Mouse (Mus musculus) adrenal gland, postnatal 36 days (tissue): ENCODE data around the gene Fgr. TPM values are rescaled to one million over a fixed set of nuclear protein-coding genes. Genes with fewer than 3 reads are reported as not detected.
A peak's percentile ranks its signal among the peaks of the same experiment; 100 is the strongest.

Source experiments
- DNase-seq, 2 experiments: peaks; one replicate each; pipeline ENCODE4 v3.0.0; 2021; ENCODE audit warnings: mixed read lengths in 1 of 2
- total RNA-seq, 2 experiments: library from RNA; stranded (reverse); gene quantifications; 2 replicates each; pipeline ENCODE4 v1.2.3; 2021

Fgr gene
- total RNA-seq, 2 experiments from 2014 or later = 0.30 to 0.40 TPM

DNA sequence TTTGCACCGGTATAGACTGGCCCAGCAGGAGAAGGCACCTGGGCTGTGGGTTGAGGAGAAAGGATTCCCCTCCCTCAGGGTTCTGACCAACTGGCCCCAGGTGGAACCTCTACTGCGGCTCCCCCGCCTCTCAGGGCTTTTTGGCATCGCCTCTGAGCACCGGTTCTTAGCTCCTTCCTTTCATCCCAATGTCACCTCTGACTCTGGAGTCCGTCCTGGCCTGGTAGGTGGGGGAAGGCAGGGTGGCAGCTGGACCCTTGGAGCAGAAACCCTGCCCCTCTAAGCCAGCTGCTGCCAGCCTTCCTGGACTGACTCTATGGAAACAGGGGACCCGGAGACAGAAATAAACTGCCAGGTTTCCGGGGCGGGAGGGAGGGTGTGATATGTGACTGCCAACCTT, 63.4 kb downstream of the Fgr start:
- DNase-seq = no peak

DNA sequence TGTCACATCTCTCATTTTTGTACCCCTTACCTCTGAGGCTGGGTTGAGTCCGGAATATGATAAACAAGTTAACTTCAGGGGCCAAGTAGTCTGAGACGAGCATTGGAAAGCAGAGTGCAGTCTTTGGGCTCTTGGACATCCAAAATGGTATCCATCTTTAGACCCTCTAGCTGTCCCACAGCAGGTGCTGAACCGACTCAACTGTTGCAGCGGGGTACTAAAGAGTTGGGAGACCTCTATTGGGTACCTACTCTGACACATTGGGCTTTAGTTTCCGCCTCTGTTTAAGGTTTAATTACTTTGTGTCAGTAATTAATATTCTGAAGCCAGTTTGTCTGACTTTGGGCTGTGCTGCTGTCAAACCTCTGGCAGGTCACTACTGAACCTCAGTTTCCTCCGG, 63.9 kb downstream of the Fgr start:
- no peak for DNase-seq

DNA sequence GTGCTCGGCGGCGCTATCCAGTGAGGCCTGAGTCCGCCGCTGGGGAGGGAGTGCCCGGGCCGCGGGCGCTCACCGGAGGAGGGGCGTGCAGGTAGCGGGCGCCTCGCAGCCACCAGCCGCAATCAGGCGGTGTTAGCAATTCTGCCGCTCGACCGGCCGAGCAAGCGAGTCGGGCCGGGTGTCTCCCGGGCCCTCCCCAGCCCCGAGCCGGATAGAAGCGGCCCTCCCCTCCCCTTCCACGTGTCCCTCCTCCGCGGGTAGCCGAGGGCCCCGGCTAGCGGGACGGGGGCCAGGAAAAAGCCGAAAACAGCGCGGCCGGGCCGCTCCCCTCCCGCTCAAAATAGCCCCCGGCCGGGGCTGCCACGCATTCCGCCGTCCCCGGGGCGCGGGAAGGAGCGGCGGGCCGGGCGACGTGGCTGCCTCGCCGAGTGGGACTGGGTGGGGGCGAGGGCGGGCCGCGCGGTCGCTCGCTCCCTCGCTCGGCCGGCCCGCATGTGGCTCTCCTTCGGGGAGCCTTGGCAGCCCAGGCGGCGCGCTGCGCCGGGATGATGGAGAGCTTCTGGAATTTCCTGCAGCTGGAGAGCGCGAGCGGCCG, 64.7 kb downstream of the Fgr start:
- peak; percentile 73 to 82 for DNase-seq

DNA sequence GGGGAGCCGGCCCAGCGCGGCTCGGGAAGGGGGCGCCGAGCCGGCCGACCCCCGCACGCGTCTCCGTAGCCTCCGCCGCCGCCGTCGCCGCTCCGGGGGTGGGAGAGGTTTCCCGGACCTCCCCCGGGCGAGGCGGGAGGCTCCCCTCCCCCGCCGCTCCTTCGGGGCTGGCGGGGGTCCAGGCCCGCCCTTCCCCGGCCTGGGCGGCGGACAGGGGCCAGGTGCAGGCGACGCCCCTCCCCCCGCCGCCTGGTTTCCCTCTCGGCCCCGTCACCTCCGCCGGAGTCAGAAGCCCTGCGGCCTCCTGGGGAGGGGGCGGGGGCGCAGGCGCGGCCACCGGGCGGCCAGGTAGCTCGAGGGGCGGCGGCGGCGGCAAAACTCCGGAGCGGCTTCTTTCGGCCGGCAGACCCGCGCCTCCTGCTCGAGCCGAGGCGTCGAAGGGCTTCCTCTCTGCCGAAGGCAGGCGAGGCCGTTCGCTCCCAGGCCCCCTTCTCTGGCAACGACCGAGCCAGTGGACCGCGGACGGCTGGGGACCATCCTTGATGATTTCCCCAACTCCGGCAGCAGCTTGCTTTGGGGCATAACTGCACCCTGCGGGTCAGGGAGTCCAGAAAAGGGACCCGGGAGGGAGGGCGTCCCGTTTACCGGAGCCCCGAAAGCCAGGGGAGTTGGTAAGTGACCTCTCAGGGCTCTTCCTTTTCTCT, 65.4 kb downstream of the Fgr start:
- peak; percentile 66 to 79 for DNase-seq

DNA sequence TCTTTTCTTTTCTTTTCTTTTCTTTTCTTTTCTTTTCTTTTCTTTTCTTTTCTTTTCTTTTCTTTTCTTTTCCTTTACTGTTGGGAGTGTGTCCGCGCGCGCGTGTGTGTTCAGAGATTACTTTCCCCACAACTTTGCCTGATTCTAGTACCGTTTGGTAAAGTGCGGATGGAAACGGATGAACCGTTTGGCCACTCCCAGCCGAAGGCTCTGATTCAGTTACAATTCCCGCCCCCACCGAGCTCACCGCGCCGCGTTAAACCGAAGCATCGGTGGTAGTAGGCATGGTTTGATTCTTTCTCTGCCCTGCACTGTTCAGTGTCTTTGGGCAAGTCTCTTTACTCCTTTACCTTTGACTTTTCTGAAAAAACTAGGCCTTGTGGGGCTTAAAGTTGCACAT, 65.9 kb downstream of the Fgr start:
- peak; percentile 30 to 55 for DNase-seq

DNA sequence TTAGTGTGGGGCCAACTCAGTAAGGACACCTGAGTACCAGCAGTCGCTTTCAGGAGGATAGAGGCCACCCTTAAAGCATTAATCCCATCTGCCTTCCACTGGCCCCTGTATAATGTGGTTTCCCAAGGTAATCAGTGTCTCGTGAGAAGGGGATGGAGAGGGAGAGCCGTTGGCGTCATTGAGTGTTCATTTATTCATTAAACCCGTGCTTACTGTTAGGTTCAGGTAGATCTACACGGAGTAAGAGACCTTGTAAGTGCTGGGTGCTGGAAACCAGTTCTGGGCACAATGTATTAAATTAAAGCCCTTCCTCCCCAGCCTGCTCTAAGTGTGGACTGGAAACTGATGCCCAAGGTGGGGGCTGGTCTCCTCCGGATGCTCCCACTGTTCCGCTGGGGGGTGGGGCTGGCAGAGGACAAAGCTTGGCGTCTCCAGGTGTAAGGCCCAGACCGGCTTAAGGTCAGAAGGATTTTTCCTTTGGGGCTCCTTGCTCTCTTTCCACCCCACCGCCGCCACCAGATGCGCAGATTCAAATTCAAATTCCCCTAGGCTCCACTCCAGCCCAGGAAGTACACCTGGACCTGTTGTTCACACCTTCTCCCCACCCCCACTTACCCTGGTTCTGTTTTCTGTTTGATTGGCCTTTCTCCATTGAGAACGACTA, 66.5 kb downstream of the Fgr start:
- no peak for DNase-seq

DNA sequence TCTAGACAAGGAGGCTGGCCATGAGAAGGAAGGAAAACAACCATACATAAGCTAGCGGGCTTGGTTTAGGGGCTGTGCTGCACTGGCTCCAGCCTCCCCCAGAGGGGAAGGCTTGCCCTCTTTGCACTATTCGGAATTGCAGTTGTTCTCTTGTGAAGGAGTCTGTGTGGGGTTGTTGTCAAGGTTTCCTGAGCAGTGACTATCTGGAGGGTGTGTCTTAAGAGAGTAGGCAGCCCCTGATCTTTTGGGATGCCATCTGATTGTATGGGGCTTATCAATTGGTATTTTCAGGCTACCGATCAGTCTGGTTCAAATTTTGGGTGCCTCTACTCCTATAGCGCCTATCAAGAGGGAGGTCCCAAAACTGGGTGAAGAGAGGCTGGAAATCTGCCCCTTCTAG, 68.3 kb downstream of the Fgr start:
- no peak for DNase-seq

DNA sequence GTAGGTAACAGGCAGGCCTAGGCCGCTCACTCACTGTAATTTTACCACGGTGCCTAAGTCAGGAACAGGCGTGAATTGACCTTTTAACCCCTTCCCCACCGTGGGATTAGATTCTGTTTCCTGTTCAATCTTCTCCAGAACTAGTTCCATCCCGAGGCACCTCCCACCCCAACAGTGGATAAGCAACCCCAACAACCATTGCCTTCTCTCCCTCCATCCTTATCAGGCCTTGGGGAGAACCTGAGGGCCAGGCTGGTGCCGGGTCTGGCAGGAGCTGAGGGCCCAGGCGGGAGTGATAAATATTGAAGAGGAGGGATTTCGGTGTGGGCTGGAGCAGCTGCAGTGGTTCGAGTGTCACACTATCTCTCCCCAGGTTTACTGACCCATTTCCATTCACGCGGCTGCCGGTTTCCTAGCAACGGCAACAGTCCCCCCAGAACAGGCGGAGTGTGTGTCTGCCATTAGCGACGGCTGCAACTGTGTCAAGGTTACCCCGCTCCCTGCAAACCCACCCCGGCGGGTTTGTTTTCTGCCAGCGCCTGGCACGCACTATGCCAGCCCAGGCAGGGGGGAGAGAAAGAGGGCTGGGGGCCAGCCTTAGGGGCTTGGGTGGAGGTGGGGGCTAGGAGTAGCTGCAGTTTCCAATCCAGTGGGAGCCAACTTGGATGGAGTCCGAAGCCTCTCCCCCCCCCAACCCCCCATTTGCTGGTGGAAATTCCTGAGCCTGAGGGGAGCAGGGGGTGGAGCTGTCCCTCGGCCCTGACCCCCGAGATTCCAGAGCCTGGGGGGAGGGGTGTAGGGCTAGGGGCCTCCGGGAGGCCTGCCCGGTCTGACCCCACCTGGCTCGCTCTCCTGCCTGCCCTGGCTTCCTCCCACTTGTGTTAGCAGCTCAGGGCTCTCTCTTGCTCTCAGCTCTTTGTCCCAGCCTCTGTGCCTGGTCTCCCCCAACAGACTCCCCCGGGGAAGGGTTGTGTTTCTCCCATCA, 69.0 kb downstream of the Fgr start:
- DNase-seq = peak; percentile 79 to 82

DNA sequence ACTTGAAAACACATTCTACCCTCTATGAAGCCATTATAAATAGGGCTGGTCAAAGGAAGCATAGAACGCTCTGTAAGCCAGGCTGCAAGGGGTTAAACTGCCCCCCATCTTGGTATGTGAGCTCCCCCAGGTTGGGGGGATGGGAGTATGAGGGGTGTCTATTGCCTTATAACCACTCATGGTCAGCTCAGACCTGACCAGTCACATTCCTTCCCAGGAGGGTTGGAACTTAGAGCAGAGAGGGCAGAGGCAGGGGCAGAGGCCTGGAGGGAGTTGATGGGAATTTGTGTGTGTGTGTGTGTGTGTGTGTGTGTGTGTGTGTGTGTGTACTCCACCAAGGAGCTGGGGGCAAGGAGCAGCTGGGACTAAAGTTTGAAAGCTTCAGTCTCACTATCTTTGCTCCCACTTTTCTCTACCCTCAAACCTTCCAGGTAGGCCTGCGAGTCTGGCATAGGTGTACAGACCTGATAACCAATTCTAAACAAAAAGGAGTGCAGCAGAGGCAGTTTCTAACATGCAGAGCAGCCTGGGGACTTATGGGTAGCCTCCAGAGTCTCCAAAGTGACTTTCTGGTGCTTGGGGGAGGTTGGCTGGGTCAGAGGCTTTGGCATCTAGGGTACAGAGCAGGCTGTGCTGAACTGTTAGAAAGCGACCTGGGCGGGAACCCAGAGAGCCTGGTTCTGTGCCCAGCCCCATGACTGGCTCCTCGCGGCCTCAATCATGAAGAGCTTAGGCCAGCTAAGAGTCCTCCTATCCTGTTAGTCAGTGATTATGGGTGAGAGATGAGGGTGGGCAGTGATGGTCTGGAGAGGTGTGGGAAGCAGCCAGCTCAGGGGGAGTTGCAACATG, 70.1 kb downstream of the Fgr start:
- DNase-seq = peak; percentile 74 to 82

DNA sequence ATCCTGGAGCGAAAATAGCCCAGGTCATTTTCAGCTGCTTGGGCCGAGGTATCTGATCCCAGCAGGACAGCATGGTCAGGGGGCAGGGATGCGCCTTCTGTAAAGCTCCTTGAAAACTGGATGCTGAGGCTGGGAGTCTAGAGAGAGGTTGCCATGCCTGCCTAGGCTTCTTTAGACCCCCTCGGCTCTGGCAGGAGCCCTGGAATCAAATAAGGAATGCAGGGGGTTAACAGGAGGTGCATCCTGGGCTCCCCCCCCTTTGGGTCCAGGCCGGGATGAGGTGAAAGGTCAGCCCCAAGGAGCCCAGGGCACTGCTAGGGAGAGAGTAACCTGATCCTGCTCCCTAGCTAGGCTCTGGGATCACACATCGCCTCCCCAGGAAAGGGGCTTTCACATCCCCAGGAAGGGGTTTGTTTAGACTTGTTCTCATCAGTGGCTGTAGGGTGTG, 70.8 kb downstream of the Fgr start:
- DNase-seq = no peak

DNA sequence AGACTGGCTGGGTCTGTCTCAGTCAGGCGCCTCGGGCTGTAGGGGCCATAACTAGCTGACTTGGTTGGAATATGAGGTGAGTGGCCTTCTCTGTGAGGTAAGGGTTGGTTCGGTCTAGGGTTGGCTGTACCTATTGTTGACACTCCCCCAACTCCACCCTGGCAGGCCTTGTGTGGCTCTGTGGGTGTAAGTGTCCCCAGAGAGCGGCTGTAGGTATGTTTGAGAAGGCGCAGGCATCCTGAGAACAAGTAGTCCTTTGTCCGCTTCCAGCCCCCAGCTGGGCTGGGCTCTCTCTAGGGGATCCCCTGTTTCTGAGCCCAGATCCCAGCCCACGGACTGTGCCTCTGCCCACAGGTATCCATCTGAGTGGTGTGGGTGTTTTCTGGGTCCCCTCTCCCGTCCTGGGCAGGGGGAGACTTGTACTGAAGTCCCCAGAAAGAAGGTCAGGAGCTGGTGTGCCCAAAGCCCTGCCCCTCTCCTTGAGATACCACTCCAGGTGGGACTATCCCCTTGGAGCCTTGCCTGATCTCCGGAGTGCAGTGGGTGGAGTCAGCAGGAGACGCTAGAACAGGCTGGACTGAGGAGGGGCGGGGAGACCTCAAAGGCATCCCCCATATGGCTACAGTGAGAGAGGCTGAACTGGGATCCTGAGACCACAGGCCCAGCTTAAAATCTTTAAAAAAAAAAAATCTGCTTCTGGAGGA, 72.0 kb downstream of the Fgr start:
- DNase-seq = no peak

DNA sequence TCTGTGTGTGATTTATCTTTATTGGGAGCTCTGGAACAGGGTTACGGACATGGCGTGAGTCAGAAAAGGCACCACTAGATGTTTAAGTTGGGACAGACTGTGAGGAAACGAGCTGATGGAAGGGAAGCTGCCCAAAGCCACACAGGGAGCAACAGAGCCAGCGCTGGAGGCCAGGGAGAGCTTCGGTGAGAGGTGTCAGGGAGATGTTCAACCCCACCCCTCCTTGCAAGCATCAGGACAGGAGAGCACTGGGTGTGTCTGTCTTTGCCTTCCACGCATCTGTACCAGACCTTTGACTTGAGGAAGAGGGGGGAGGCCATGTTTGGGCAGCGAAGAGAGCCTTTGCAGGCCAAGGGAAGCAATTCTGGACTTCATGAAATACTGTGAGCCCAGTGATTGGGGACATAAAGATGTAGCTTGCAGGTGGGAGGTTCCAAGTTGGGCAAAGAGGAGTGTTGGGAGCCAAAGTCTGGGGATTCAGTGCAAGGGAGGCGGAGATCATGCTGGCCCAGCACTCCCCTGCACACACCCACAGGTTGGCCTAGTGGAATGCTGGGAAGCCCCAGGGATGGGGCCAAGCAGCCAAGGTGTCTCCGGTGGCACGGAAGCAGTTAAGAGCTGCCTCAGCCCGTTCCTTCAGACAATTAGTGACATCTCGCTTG, 72.9 kb downstream of the Fgr start:
- peak in 1 of 2 experiments; percentile 61 for DNase-seq

DNA sequence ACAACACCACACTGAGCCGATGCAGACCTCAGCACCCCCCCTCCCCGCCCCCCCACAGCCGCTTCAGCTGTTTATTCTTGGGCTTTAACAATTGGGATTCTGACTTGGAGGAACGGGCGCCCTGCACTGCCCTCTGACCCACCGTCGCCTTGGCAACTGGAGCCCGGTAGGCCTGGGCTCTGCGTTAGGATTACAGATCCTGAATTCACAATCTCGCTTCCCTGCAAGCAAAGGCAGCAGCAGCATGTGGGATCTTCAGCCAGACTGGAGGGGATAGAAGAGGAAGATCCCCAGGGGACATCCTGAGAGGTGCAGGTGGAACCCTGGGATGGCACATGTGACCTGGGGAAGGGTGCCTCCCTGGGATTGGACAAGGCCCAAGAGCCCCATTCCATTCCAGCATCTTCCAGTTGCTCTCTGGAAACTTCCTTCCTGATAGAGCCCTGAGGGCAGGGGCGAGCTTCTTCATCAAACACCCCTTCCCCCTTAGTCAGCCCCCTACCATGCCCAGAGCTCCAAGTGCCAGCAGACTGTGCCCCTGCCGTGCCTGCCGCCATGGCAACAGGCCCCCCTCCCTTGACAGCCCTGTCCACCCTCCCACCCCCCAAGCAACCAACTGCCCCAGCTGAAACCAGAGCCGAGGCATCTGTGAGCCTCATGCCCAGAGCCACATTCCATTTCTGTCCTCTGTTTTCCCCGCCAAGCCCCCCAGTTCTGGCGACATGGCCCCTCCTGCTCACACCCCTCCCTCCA, 73.6 kb downstream of the Fgr start:
- DNase-seq = peak in 1 of 2 experiments; percentile 38

DNA sequence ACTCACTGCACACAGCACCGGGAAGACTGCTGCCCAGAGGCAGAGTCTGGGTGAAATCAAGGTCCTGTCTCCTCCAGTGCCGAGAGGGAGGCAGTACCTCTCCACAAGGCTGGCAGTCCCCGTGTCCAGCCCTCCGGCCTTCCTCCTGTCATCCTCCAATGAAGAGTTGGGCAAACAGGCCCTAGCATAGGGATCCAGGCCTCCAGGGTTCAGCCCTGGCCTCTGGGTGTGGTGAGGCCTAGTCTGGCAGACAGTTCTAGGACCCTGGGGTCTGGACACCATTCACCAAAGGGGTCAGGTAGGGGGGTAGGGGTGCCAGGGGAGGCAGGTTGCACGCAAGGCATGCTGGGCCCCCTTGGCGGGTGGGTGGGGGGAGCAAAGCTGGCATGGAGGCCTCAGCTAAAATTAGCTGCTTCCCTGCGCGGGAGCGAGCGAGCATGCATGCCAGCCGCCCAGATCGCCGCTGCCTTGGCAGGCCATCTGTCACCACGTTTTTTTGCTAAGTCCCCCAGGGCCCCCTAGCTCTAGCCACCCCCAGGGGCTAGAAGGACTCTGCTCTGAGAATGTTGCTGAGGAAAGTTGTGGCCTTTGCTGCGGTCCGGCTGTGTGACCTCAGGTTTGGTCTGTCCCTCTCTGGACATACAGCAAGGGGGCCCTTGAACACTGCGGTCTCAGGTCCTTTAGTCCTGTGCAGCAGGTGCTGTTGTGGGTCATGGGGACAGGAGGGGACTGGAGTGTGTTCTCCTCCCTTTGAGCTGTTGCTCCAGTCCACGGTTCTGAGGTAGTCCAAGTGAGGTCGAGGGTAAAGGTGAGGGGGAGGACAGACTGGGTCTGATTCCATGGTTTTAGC, 75.4 kb downstream of the Fgr start:
- DNase-seq = peak; percentile 65 to 74

DNA sequence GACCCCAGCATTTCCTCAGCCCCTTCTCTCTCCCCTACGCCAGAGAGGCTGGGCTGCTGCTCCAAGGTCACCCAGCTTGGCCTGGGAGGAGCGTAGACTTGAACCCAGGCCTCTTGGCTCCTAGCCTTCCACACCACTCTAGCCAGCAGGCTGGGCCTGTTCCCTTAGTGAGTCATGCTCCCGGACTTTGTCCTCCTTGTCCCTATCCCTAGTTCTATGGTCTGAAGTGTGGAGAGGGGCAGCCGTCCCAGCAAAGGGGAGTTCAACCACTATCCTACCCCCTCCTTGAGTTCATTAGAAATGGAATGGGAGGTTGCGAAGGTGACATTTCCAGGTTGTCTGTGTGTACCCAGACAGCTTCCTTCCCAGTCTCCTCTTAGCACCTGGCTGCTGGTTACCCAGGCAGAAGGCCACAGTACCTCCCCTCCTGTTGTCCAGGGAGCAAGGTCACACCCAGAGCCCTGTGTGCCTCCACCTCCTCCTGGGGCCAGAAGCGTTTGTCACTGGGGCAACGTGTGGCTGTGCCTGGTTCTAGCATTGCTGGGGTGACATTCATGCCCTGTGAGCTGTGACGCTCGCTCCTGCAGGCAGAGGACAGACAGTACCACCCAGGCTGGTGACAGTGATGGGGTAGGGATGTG, 76.4 kb downstream of the Fgr start:
- peak; percentile 71 to 76 for DNase-seq

DNA sequence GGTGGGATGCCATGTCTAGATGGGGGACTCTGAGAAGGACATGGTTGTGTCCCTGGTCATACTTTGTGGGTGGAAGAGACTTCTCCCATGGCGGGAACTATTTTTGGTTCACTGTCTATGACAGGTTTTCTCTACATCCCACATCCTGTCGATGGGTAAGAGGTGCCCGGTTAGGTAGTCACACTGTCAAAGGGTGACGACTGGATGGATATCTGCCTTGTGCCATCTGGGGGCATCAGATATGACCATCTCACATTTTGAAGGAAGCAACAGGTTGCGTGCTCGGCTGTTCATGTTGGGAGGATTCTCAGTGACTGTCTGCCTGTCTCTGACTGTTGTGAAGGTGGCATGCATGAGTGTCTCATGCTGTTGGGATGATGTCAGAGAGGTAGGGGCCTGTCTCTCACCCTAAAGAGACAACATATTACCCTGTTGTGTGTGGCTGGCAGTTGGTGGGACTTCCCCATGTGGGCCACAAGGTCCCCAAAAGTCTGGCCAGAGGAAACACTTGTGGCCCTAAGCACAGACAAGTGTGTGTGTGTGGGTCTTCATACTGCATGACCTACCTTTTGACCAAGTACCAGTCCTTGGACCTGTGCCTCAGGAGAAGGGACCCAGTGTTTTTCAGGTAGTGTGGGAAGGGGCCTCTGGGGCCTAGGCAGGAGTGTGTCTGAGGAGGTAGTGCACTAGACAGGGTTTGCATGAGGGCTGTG, 77.1 kb downstream of the Fgr start:
- no peak for DNase-seq

DNA sequence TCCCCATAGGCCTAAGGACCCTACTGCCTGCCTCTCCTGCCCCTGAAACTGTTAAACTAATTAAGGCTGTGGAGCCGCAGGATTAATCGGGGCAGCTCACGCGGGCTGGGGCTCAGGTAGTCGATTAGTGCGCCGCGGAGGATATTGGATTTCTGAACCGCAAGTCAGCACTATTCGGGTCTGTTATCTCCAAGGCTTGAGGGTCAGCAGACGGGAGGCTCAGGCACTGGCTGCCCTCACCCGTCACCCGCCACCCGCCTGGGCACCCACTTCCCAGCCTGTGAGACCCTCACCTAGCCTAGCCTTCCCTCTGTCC, 77.6 kb downstream of the Fgr start:
- DNase-seq = no peak
